Mouse (Mus musculus) left cerebral cortex, postnatal 25 days (tissue): ENCODE results near the gene Nhej1. TPM values are rescaled to one million over a fixed set of nuclear protein-coding genes. Genes with fewer than 3 reads are reported as not detected.

ENCODE experiments used
- DNase-seq, 2 experiments: peaks; one replicate each; pipeline ENCODE4 v3.0.0; 2022; ENCODE audit warnings: low spot score in 2 of 2, mixed read lengths in 1 of 2
- intact Hi-C: fragments of 180-260 bp; cut with DNase I; formaldehyde crosslinking; loops from one replicate; pipeline ENCODE4 v1.15.1; 2025
- total RNA-seq, 2 experiments: library from RNA; stranded (reverse); gene quantifications; 2 replicates each; pipeline ENCODE4 v1.2.3; 2021

The Nhej1 gene
- total RNA-seq, 2 experiments from 2014 or later: 2.7 to 3.0 TPM

DNA sequence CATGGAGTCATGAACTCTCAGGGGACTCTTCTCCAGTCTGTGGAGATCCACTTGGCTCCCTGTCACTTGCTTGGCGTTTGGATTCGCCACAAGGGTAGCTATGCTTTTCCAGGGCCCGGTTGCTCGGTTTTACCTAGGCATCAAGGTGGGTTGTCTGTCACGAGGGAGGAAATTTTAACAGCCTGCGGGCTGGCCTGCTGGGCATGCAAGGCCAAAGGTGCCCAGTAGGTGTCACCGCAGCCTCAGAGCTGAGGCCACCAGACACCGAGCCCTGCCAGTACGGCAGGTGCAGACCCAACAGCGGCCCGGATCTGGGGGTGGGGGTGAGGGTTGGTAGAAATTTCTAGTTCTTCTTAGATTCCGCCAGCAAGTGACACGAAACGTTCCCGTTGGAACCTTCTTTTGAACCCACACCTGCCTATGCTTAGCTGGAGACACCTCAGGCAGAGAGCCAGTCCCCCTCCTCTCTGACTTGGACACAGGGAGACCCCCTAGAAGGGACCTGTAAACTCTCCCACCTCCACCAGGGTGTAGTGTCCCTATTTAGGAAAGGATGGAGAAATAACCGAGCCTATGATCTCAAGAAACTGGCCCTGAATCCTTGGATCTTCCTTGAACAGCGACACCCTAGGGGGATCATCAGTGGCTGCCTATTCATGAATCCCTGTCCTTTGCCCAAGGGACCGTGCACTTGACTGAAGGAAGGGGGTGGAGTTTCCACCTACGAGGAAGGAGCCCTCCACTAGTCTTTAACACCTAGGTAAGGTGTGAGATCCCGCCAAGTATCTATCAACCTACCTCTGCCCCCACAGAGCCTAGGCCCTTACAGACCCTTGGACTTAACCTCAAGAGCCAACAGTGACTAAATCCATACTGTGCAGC lies 176.0 kb downstream of the Nhej1 start:
- peak; percentile 50 for DNase-seq
- intact Hi-C loops: loop anchor here (2.0 kb wide), 1 partner anchor 68 kb away; no protein-coding TSS in a partner anchor

DNA sequence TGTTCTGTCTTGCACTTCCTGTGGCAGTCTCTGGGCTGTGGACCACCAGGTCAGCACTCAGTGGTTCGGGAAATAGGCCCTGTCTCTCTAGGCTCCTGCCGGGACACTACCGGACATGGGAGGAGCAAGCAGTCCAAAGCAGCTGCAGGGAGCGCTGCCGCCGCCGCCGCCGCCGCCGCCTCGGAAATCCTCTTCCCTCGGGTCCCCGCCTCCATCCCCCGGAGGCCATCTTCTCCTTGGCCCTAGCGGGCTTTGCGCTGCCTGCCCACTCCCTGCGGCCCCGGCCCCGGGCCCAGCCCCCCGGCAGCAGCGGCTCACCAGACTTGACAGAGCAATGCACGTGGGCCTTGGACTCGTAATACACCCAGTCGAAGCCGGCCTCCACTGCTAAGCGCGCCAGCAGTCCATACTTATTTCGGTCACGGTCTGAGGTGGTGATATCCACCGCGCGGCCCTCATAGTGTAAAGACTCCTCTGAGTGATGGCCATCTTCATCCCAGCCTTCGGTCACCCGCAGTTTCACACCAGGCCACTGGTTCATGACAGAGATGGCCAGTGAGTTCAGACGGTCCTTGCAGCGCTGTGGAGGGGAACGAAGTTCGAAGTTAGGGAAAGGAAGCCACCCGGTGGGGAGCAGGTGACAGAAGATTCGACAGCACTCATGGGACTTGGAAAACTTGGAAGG lies 176.9 kb downstream of the Nhej1 start:
- intact Hi-C loops: loop anchor here (2.0 kb wide), 1 partner anchor 69 kb away; no protein-coding TSS in a partner anchor

DNA sequence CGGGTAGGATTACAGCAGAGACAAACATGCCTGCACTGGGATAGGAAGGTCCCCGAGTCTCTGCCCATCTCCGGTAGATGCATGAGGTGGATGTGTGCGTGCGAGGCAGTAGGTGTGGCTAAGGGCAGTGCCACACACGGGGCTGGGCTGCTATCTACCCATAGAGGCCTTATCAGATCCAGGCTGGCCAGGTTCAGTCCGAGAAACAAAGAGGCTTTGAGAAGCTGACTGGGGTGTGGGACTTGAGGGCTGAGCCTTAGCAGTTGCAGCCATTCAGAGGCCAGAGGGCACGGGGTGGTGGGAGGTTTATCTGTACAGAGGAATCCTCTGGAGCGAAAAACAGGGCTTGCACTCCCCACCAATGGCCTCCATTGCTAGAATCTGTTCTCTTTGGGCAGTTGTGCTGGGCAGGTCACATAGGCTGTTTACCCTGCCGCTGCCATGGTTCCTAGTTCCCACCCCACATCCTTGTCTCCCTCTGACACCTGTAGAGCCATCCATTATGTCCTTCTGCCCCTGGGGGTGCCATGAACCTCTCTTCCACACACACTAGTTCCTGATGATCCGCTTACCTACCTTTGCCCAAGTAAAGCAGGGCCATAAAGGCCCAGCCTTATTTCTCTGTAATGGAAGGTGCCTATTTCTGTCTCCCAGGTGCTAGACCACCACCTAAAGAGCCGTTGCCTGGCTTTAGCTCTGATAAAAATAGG lies 183.2 kb downstream of the Nhej1 start:
- intact Hi-C loops: no loop called here
- no peak for DNase-seq

More for the DNA sequence above, 176.9 kb downstream of the Nhej1 start:
- DNase-seq: no peak

DNA sequence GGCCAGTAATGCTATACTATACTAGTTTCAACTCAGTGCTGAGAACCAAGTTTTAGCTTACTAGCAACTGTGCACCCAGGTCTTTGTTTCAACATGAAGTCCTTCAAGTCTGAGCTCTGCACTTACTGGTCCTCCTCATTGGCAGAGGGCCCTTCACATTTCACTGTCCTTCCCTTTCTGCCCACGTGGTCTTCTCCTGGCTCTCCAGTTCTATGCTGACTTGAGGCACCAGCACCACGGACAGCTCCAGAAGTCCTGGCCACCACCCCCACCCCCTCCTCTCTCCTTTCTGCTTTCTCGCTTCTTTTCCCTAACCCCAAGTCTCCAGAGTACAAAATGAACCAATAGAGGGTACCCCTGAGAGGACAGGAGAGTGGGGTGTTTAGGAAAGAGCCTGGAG lies 185.2 kb downstream of the Nhej1 start:
- intact Hi-C loops: no loop called here
- no peak for DNase-seq

DNA sequence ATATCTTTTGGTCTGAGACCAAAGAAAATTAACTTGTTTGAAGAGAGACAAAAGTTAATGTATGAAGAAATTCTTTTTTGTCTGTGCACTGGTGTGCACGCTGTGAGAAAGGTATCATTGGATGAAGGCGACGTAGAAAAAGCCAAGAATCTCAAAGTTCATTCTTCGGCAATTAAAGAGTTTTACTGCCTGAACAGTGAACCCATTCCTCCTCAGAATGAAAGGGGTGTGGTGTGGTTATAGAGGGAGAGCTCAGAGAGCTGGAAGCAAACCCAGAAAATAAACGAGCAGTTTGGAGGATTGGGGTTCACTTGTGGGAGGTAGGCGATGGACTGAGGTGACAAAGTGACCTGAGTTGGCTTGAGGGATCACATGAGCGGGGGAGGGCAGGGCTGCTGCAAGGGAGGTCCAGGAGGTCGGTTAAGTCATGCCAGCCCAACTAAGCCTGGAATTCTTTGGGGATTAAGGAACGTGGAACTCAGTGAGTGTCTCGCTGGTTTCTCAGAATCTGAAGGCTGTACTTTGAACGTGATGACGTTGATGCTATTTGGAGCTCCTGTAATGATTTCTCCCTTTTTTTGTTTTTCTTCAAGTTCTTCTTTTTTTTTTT lies 188.7 kb downstream of the Nhej1 start:
- no peak for DNase-seq
- intact Hi-C loops: no loop called here

DNA sequence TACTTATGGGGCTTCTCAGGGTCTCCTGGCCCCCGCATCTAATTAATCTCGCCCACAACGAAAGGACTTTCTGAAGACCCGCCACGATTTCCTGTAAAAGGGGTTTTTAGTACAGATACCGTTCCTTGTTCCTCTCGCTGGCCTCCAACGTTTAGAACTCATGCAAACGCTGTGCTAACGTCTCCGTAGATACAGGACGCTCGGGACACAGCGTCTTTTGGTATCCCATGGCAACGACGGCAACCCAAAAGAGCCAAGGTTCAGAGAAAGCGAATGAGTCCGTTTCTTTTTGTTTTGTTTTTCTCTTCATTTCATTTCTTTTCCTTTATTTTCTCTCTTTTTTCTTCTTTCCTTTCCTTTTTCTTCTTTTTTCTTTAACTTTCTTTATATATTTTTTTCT lies 189.6 kb downstream of the Nhej1 start, which contains the start of gene Cfap65:
Gene Cfap65, minus strand, starts transcription at position 198 of the 400 bp plus-strand sequence.
- DNase-seq: peak; percentile 68 to 81
- intact Hi-C loops: no loop called here

DNA sequence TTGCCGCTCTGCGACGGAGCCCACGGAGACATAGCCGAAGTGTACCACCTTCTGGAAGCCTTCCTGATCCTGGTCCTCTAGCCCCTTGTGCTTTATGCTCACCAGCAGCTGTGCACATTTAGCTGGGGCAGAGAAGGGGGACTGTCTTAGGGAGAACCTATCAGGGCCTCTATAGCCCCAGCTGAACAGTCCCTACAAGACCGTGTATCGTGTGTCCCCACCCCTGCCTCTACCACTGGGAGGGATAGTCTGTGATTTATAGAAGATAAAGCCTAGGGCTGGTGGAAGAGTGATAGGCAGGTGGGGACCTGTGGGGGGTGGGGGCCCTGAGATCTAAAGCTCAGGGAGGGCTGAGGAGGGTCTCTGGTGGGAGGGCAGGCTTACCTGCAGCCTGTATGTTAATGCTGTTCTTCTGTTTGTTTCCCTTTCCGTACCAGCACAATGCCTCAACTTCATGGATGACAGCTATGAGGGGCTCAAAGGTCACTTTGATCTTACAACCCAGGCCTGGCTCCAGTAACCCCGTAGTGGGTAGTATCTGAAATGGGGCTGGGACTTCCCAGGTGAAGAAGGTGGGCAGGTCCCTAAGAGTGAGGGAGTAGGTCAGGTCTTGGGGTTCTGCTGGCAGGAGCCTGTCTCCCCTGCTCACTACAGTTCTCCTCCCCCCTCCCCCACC lies 197.2 kb downstream of the Nhej1 start:
- intact Hi-C loops: loop anchor here (2.0 kb wide), 1 partner anchor 89 kb away; no protein-coding TSS in a partner anchor
- no peak for DNase-seq

DNA sequence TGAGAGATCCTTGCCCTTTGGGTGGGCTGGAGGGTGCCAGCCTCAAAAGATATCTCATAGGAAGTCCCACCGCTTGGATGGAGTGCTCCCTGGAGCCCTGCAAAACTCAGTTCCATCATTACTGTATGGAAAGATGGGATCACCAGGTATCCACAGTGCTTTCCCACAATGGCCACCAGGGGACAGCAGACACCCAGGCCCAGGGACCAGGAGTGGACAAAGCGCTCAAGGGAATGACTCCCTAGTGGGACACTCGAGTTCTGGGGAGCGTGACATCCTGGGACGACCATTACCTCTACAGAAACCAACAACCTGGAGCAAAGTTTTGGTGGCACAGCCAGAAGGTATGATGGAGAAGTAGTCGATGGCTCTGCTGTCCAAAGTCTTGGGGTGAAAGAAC lies 198.3 kb downstream of the Nhej1 start:
- peak in 1 of 2 experiments; percentile 49 for DNase-seq
- intact Hi-C loops: loop anchor here (2.0 kb wide), 1 partner anchor 90 kb away; no protein-coding TSS in a partner anchor

DNA sequence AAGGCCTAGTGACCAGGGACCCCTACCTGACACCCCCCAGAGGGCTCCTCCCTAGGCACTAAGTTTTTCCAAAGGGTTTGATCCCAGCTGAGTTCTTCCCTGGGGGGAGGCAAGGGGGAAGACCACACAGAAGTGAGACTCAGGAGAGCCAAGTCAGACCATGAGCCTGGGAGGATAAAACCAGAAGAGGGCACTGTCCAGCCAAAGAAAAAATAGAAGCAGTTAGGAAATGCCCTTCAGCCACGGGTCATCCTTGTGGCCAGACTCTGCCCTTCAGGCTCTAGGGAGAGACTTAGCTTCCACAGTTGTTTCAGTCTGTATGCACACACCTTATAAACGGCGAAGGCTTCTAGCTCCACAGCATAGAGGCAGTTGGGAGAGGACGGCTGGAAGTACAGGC lies 200.5 kb downstream of the Nhej1 start:
- DNase-seq: no peak
- intact Hi-C loops: no loop called here

Other genes starting within 250 kb of the Nhej1 start
- not detected for gene Fev, start 239.8 kb downstream of the Nhej1 start, total RNA-seq
- gene Cryba2, start 232.1 kb downstream of the Nhej1 start, total RNA-seq: not detected
- gene Cfap65, start 189.6 kb downstream of the Nhej1 start, total RNA-seq: 1 to 10 TPM; 2.1 to 2.4 TPM
- gene Ihh, start 173.5 kb downstream of the Nhej1 start, total RNA-seq: under 1 TPM; 0.21 to 0.41 TPM
- gene Slc23a3, start 8.7 kb upstream of the Nhej1 start, total RNA-seq: 1 to 10 TPM; 1.3 to 1.9 TPM
- gene Cnppd1, start 17.5 kb upstream of the Nhej1 start, total RNA-seq: 10 to 100 TPM; 32.6 to 34.0 TPM
- gene Retreg2, start 17.6 kb upstream of the Nhej1 start, total RNA-seq: 100 to 1,000 TPM; 190 to 200 TPM
- 10 to 100 TPM; 23.6 to 24.1 TPM for gene Zfand2b, start 43.4 kb upstream of the Nhej1 start, total RNA-seq
- gene Abcb6, start 55.2 kb upstream of the Nhej1 start, total RNA-seq: 10 to 100 TPM; 22.5 to 24.8 TPM
- gene Ankzf1, start 67.0 kb upstream of the Nhej1 start, total RNA-seq: 10 to 100 TPM; 21.9 to 27.8 TPM
- 100 to 1,000 TPM; 134 to 137 TPM for gene Atg9a, start 67.0 kb upstream of the Nhej1 start, total RNA-seq
- gene Glb1l, start 85.6 kb upstream of the Nhej1 start, total RNA-seq: 10 to 100 TPM; 14.3 to 15.4 TPM
- 10 to 100 TPM; 92.2 to 94.4 TPM for gene Stk16, start 85.6 kb upstream of the Nhej1 start, total RNA-seq
- gene Tuba4a, start 94.7 kb upstream of the Nhej1 start, total RNA-seq: 100 to 1,000 TPM; 682 to 699 TPM
- gene A630095N17Rik, start 106.9 kb upstream of the Nhej1 start, total RNA-seq: not detected
- 10 to 100 TPM; 86.2 to 91.0 TPM for gene Dnajb2, start 111.2 kb upstream of the Nhej1 start, total RNA-seq
- gene Ptprn, start 139.3 kb upstream of the Nhej1 start, total RNA-seq: 100 to 1,000 TPM; 491 to 494 TPM
- gene Resp18, start 153.2 kb upstream of the Nhej1 start, total RNA-seq: 100 to 1,000 TPM; 115 to 126 TPM
- gene Dnpep, start 192.8 kb upstream of the Nhej1 start, total RNA-seq: 10 to 100 TPM; 48.9 to 52.5 TPM
- 1 to 10 TPM in 1 of 2 experiments, under 1 TPM in 1; 0.99 to 1.1 TPM for gene Des, start 235.1 kb upstream of the Nhej1 start, total RNA-seq